Mouse (Mus musculus) midbrain, embryonic 14.5 days (tissue): ENCODE measurements at regions not wholly inside any gene's neighbourhood (a gene's known extent, or its start where the extent isn't known, plus 50 kb on each side); places are given as distances from the start of the nearest gene placed in this dataset.

Source experiments
- ATAC-seq: fragments of 200-750 bp; cut with Nextera tagmentation; 2 replicates; pipeline ENCODE4 v1.8.0; 2017; ENCODE audit warnings: moderate number of reproducible peaks, moderate library complexity; ENCODE audit not compliant: low FRiP score, low TSS enrichment
- DNase-seq: peaks from one replicate; pipeline ENCODE4 v3.0.0-alpha.2; 2015
- H3K27ac ChIP-seq: fragments of 300-500 bp; sonication (generic); replicated peaks from 2 replicates; pipeline ENCODE4 v1.5.1; 2014; ENCODE audit warnings: mild to moderate bottlenecking, low read depth, low read length, moderate library complexity
- H3K27me3 ChIP-seq: fragments of 300-500 bp; sonication (generic); 2 replicates; pipeline ENCODE4 v1.6.1; 2014; ENCODE audit warnings: low read length, control low read depth, mixed read lengths; ENCODE audit not compliant: control insufficient read depth, insufficient read depth
- H3K36me3 ChIP-seq: fragments of 300-500 bp; sonication (generic); 2 replicates; pipeline ENCODE4 v1.6.1; 2014; ENCODE audit warnings: low read length, control low read depth; ENCODE audit not compliant: control insufficient read depth, insufficient read depth
- H3K4me1 ChIP-seq: fragments of 300-500 bp; sonication (generic); 2 replicates; pipeline ENCODE4 v1.6.1; 2014; ENCODE audit warnings: mild to moderate bottlenecking, antibody characterized with exemption, low read length, control low read depth; ENCODE audit not compliant: control insufficient read depth, insufficient read depth
- H3K4me2 ChIP-seq: fragments of 300-500 bp; sonication (generic); 2 replicates; pipeline ENCODE4 v1.6.1; 2014; ENCODE audit warnings: mild to moderate bottlenecking, low read length, moderate library complexity
- H3K4me3 ChIP-seq: fragments of 300-500 bp; sonication (generic); replicated peaks from 2 replicates; pipeline ENCODE4 v1.5.1; 2014; ENCODE audit warnings: low read depth, low read length
- H3K9ac ChIP-seq: fragments of 300-500 bp; sonication (generic); replicated peaks from 2 replicates; pipeline ENCODE4 v1.6.1; 2014; ENCODE audit warnings: mild to moderate bottlenecking, low read length, moderate library complexity
- H3K9me3 ChIP-seq: fragments of 300-500 bp; sonication (generic); 2 replicates; pipeline ENCODE4 v1.6.1; 2016; ENCODE audit warnings: low read length, control low read depth, mixed read lengths; ENCODE audit not compliant: control insufficient read depth
- WGBS: fragments of 180-500 bp; shearing (Covaris S2); extraction: QIAGEN DNeasy Blood & Tissue Kit; methylation state at CpG from one replicate; pipeline ENCODE4 v1.1.7; 2014; 5-methylcytosine and 5-hydroxymethylcytosine counted together

DNA sequence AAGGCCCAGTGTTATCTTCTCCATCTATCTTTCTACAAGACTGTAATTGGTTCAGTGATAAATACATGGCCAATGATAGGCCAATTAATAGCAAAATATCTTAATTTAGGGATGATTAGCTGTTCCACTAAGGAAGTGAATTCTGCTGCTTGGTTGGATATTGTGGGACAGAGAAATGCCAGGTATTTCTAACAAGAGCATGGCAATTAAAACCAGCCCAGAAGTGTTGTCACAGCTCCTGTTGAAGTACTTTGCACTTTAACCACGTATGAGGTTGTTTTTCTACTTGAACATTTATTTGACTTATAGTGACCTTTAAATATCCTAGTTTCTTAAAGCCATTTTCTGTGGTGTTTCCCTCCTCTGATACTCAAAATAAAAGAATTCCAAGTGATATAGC, 65.7 kb upstream of the Acsl4 start:
- Histone ChIP-seq H3K27ac (no peak overlapping the region), H3K4me2 (no peak overlapping the region), H3K9ac (no peak overlapping the region), H3K4me3 (no peak overlapping the region), H3K36me3 (no peaks in the 10 kb centered on the region), H3K27me3 (no peaks in the 10 kb centered on the region), H3K9me3 (no peaks in the 10 kb centered on the region), H3K4me1 (no peaks in the 10 kb centered on the region)
- 62% methylated on average over 1 of the region's 1 CpGs for WGBS
- no peak for ATAC-seq
- DNase-seq: no peak

DNA sequence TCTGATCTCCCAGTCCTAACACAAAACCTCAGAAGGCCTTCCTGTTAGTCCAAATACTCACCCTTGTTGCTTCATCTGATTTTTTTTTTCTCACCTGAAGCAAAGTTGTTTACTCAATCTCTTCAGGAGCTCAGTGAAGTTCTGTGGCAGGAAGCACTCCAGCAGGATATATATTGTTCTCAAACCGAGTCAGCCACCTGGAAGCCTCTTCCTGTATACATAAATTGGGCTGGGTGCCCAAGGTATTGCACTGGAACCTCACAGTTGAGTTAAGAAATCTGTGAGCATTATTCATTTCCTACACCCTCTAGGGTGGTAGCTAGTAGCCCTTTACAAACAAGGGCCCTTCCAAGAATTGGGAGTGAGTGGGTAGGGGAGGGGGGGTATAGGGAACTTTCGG, 73.8 kb upstream of the Acsl4 start:
- Histone ChIP-seq H3K4me2 (no peak overlapping the region), H3K36me3 (no peaks in the 10 kb centered on the region), H3K27ac (no peak overlapping the region), H3K4me3 (no peak overlapping the region), H3K9me3 (no peaks in the 10 kb centered on the region), H3K27me3 (no peaks in the 10 kb centered on the region), H3K9ac (no peak overlapping the region), H3K4me1 (no peaks in the 10 kb centered on the region)
- ATAC-seq (no peak), DNase-seq (no peak)
- 67% methylated on average over 2 of the region's 2 CpGs for WGBS

DNA sequence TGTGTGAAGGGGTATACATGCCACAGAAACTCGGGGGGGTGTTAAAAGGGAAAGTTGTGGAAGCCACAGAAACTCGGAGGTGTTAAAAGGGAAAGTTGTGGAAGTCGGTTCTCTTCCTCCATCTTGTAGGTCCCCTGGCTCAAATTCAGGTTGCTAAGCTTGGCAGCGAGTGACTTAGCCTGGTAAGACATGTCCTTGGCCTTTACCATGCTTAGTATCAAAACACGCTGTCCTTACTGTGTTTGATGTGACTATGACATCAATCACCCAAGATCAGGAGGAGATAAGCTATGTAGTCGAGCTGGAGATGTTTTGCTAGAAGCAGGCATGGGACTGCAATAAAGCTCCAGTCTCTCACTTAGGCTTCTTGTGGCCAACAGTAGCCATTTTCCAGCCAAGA, 74.4 kb upstream of the Acsl4 start:
- no peak overlapping the region for H3K27ac ChIP-seq
- no peak for ATAC-seq
- H3K9me3 ChIP-seq: no peaks in the 10 kb centered on the region
- no peaks in the 10 kb centered on the region for H3K4me1 ChIP-seq
- H3K9ac ChIP-seq: no peak overlapping the region
- no peaks in the 10 kb centered on the region for H3K36me3 ChIP-seq
- DNase-seq: no peak
- 83% methylated on average over 6 of the region's 6 CpGs for WGBS
- H3K27me3 ChIP-seq: no peaks in the 10 kb centered on the region
- H3K4me3 ChIP-seq: no peak overlapping the region
- H3K4me2 ChIP-seq: no peak overlapping the region

DNA sequence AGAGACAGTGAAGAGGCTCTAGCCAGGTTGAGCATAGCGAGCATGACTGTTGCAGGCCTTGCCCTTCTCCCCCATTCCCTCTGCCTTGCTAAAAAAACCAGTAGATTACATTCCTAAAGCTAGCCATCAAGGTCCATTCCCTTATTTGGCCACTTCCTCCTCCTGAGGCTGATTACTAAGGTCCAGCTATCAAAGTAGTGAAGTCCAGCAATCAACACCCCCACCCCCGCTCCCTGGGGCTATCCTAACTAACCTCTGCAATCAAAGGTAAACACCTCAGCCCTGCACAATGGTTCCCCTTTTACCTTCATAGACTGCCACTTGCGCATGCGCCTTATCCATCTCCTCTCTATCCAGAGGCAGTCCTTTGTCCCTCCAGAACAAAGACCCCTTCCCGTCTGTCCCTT, 77.5 kb upstream of the Acsl4 start:
- Histone ChIP-seq H3K27me3 (no peaks in the 10 kb centered on the region), H3K4me2 (no peak overlapping the region), H3K27ac (no peak overlapping the region), H3K4me1 (no peaks in the 10 kb centered on the region), H3K4me3 (no peak overlapping the region), H3K9me3 (no peaks in the 10 kb centered on the region), H3K9ac (no peak overlapping the region), H3K36me3 (no peaks in the 10 kb centered on the region)
- DNase-seq: peak; percentile 19
- ATAC-seq: no peak
- 31% methylated on average over 5 of the region's 5 CpGs for WGBS

DNA sequence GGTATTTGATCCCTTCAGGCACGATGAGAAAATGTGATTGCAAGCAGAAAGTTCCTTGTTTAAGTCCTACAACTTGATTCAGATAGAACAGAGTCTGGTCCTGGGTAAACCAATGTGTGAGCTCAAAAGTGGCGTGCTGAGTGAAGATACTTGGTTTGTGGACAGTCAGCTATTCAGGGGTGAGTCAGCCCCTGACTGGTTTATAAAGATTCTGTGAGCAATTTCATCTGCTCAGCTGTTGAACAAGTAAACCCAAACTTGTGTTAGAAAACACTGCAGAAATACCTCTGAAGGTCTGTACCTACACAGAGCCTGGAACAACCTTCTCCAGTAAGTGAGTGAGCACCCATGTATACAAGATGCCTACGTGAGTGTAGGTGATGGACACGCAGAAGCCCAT, 78.1 kb upstream of the Acsl4 start:
- DNase-seq (no peak), ATAC-seq (no peak)

DNA sequence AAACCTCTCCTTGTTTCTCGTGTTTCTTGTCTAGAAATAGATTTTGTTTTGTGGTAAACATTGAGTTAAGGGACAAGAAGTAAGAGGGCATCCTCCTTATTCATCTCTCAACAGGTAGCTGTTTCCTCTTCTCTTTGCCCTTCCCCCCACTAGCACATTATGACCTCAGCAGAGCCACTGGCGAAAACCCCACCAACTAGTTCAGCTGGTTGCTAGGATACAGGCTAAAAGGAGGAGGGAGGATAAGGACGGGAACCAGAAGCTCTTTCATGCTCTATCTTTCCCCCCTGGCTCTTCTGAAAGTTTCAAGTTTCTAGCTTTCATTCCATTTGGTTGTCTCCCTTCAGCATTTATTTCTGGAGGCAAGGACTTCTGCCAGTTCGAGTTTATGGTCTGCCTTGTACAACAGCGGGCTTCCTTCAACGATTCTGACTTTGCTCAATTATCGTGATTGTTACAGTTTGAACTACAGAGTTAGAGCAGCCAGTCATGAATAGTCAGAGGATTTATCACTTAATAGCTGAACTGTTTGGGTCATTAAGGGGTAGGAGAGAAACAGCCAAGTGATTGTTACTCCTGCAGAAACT, 78.8 kb upstream of the Acsl4 start:
- no peaks in the 10 kb centered on the region for H3K4me1 ChIP-seq
- no peaks in the 10 kb centered on the region for H3K27me3 ChIP-seq
- DNase-seq (peak; percentile 34), ATAC-seq (no peak)
- no peaks in the 10 kb centered on the region for H3K36me3 ChIP-seq
- H3K9ac ChIP-seq: no peak overlapping the region
- H3K4me2 ChIP-seq: no peak overlapping the region
- H3K27ac ChIP-seq: no peak overlapping the region
- WGBS: 25% methylated on average over 7 of the region's 7 CpGs
- H3K4me3 ChIP-seq: no peak overlapping the region
- no peaks in the 10 kb centered on the region for H3K9me3 ChIP-seq

More for the DNA sequence above, 78.1 kb upstream of the Acsl4 start:
- H3K4me1 ChIP-seq: no peaks in the 10 kb centered on the region
- no peaks in the 10 kb centered on the region for H3K27me3 ChIP-seq
- H3K4me3 ChIP-seq: no peak overlapping the region
- 37% methylated on average over 4 of the region's 4 CpGs for WGBS
- H3K36me3 ChIP-seq: no peaks in the 10 kb centered on the region
- H3K9ac ChIP-seq: no peak overlapping the region
- no peak overlapping the region for H3K27ac ChIP-seq
- H3K4me2 ChIP-seq: no peak overlapping the region
- no peaks in the 10 kb centered on the region for H3K9me3 ChIP-seq

DNA sequence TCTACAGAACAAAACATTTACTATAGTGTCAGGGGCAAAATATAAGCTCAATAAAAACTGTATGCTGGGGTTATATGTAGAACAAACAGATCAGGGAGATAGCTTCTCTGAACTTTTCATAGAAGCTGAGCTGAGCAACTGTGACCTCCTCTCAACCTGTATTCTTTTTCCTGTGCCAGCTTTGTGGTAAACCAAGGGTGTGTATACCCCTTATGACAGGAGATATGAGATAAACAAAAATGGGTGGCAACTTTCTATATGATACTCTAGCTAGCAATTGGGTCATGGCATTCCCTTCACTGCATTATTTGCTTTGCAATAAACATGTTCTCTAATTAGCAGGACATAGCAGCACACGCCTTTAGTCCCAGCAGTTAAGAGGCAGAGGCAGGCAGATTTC, 79.7 kb upstream of the Acsl4 start:
- Histone ChIP-seq H3K9ac (no peak overlapping the region), H3K4me1 (no peaks in the 10 kb centered on the region), H3K36me3 (no peaks in the 10 kb centered on the region), H3K9me3 (no peaks in the 10 kb centered on the region), H3K4me3 (no peak overlapping the region), H3K27ac (no peak overlapping the region), H3K27me3 (no peaks in the 10 kb centered on the region), H3K4me2 (no peak overlapping the region)
- ATAC-seq (no peak), DNase-seq (no peak)
- WGBS: 89% methylated on average over 1 of the region's 1 CpGs

DNA sequence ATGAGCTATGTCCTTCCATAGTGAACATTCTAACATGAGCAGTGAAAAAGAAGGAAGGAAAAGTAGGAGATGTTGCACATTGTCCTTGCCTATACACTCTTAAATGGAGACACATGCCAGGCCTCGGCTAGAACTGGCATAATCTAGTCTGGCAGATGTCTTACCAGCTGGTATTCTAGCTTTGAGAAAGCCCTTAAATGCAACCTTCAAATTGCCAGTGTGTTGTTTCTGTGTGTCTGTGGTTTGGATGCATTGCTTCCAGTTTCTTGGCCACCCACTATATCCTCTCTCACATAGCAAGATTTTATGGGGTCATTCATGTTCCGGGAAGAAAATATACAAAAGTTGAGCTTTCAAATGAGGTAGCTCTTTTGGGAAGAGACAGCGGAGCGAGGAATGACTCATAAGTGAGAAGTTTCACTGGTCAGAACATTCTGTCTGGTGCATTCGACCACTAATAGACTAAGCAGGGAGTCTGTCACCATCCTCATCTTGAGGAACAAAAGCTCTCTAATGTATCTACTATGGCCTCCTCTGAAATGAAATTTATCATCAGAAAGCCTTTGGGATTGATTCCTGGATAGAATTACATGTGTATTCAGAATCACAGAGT, 91.0 kb upstream of the Acsl4 start:
- Histone ChIP-seq H3K36me3 (no peaks in the 10 kb centered on the region), H3K27me3 (no peaks in the 10 kb centered on the region), H3K27ac (no peak overlapping the region), H3K4me1 (no peaks in the 10 kb centered on the region), H3K9ac (no peak overlapping the region), H3K9me3 (no peaks in the 10 kb centered on the region), H3K4me2 (no peak overlapping the region), H3K4me3 (no peak overlapping the region)
- 90% methylated on average over 5 of the region's 5 CpGs for WGBS
- DNase-seq (no peak), ATAC-seq (no peak)

DNA sequence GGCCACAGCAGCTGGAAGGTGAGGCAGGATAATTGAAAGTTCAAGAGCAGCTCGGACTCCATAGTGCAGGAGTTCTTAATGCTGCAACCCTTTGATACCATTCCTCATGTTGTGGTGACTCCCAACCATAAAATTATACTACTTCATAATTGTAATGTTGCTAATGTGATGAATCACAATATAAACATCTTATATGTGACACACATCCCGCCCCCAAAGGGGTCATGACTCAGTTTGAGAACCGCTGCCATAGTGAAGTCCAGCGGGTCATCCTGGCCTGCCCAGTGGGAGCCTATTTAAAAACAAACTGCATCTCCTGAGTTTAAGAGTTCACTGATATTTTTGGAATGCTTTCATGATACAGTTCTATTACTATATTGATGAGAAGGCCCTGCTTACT, 97.7 kb upstream of the Acsl4 start:
- 86% methylated on average over 4 of the region's 4 CpGs for WGBS
- Histone ChIP-seq H3K9me3 (no peaks in the 10 kb centered on the region), H3K4me2 (no peak overlapping the region), H3K27ac (no peak overlapping the region), H3K27me3 (no peaks in the 10 kb centered on the region), H3K9ac (no peak overlapping the region), H3K4me1 (no peaks in the 10 kb centered on the region), H3K4me3 (no peak overlapping the region), H3K36me3 (no peaks in the 10 kb centered on the region)
- DNase-seq (no peak), ATAC-seq (no peak)
